Mouse (Mus musculus) erythroblast, embryonic 14.5 days (primary cell): ENCODE results near the gene Ptprn2.

Experiments used
- GATA1 ChIP-seq: IDR thresholded peaks from 2 replicates; pipeline ENCODE4 v1.6.1; 2012; ENCODE audit warnings: low read length, inconsistent platforms, mixed read lengths
- TAL1 ChIP-seq: IDR thresholded peaks from 3 replicates; pipeline ENCODE4 v1.6.1; 2012; ENCODE audit warnings: low read length, inconsistent platforms, mixed read lengths

DNA sequence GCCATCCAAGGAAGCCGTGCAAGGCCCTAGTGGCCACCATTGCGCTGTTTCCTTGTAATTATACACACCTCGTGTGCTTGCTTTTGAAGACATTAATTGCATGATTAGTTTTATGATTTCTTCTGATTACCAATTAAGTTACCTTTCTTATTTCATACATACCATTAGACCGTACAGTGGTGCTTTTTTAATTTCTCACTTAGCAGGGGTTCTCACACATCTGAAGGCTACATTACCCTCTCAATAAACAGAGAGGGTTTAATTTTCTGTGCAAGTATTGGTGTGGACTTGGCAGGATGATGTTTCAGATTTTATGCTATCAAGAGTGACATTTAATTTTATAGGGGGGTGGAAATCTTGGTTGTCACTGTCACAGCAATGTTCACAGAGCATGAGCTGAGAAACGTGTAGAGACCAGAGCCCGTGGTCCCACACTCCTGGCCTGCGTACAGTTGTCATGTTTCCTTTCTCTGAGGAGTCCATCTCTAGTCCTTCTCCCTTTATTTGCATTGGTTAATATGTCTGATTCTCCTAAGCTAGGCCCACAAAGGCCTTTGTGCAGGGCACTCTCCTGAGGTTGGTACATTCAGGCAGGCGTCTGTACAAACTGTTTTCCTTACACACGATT lies 567.8 kb downstream of the Ptprn2 start:
- TF ChIP-seq GATA1 (no peak), TAL1 (no peak)
